Mouse (Mus musculus) liver, embryonic 15.5 days (tissue): ENCODE measurements at regions not wholly inside any gene's neighbourhood (a gene's known extent, or its start where the extent isn't known, plus 50 kb on each side); places are given as distances from the start of the nearest gene placed in this dataset.

ENCODE experiments used
- ATAC-seq: fragments of 200-750 bp; cut with Nextera tagmentation; 2 replicates; pipeline ENCODE4 v1.8.0; 2017; ENCODE audit warnings: moderate number of reproducible peaks, mild to moderate bottlenecking, moderate library complexity; ENCODE audit not compliant: insufficient read depth
- H3K27ac ChIP-seq: fragments of 300-500 bp; sonication (generic); replicated peaks from 2 replicates; pipeline ENCODE4 v1.5.1; 2015; ENCODE audit warnings: mild to moderate bottlenecking, inconsistent platforms
- H3K27me3 ChIP-seq: fragments of 300-500 bp; sonication (generic); 2 replicates; pipeline ENCODE4 v1.6.1; 2015; ENCODE audit warnings: mild to moderate bottlenecking, inconsistent platforms
- H3K36me3 ChIP-seq: fragments of 300-500 bp; sonication (generic); replicated peaks from 2 replicates; pipeline ENCODE4 v1.6.1; 2015; ENCODE audit warnings: moderate library complexity, mild to moderate bottlenecking, inconsistent platforms
- H3K4me1 ChIP-seq: fragments of 300-500 bp; sonication (generic); replicated peaks from 2 replicates; pipeline ENCODE4 v1.6.1; 2015; ENCODE audit warnings: inconsistent platforms
- H3K4me2 ChIP-seq: fragments of 300-500 bp; sonication (generic); 2 replicates; pipeline ENCODE4 v1.6.1; 2015; ENCODE audit warnings: moderate library complexity, mild to moderate bottlenecking, inconsistent platforms
- H3K4me3 ChIP-seq: fragments of 300-500 bp; sonication (generic); replicated peaks from 2 replicates; pipeline ENCODE4 v1.5.1; 2015; ENCODE audit warnings: mild to moderate bottlenecking, inconsistent platforms
- H3K9ac ChIP-seq: fragments of 300-500 bp; sonication (generic); 2 replicates; pipeline ENCODE4 v1.6.1; 2015; ENCODE audit warnings: moderate library complexity, mild to moderate bottlenecking, inconsistent platforms
- H3K9me3 ChIP-seq: fragments of 300-500 bp; sonication (generic); replicated peaks from 2 replicates; pipeline ENCODE4 v1.6.1; 2016; ENCODE audit warnings: inconsistent platforms
- WGBS: fragments of 180-500 bp; shearing (Covaris S2); methylation state at CpG from one replicate; pipeline ENCODE4 v1.1.7; 2015; ENCODE audit warnings: mixed read lengths; ENCODE audit not compliant: insufficient replicate concordance; 5-methylcytosine and 5-hydroxymethylcytosine counted together

DNA sequence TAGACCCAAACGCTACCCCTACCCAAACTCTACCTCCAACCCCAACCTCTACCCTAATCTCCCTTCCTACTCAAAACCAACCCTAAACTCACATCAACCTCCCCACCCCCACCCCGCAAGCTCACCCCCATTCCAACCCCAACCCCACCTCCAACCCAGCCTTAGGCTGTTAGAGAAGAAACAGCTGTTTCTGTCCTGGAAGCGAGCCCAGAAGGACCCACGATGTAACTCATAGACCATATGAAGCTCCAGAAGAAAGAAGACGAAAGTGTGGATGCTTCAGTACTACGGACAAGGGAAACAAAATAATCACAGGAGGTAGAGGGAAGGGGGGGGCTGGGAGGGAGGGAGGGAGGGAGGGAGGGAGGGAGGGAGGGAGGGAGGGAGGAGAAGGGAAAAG lies 58.4 kb downstream of the Sox11 start:
- Histone ChIP-seq H3K4me2 (no peak overlapping the region), H3K27me3 (no peaks in the 10 kb centered on the region), H3K9me3 (no peaks in the 10 kb centered on the region), H3K36me3 (no peaks in the 10 kb centered on the region), H3K9ac (no peak overlapping the region), H3K4me3 (no peak overlapping the region), H3K4me1 (no peaks in the 10 kb centered on the region), H3K27ac (no peak overlapping the region)
- WGBS = 62% methylated on average over 6 of the region's 6 CpGs
- no peak for ATAC-seq

- Histone ChIP-seq H3K36me3 (no peaks in the 10 kb centered on the region), H3K27ac (no peak overlapping the region)
- ATAC-seq = no peak
These were observed 80.4 kb downstream of the Sox11 start for GRCm38 (mm10) chr12:27261965-27262364.

GRCm38 (mm10) chr12:27254125-27254524 lies 88.2 kb downstream of the Sox11 start:
- Histone ChIP-seq H3K9ac (no peak overlapping the region), H3K27ac (no peak overlapping the region), H3K9me3 (no peaks in the 10 kb centered on the region), H3K4me2 (no peak overlapping the region), H3K36me3 (no peaks in the 10 kb centered on the region), H3K27me3 (no peaks in the 10 kb centered on the region), H3K4me3 (no peak overlapping the region), H3K4me1 (no peaks in the 10 kb centered on the region)
- no peak for ATAC-seq
- WGBS = 57% methylated on average over 3 of the region's 3 CpGs

More at GRCm38 (mm10) chr12:27261965-27262364, 80.4 kb downstream of the Sox11 start:
- Histone ChIP-seq H3K4me1 (no peaks in the 10 kb centered on the region), H3K9ac (no peak overlapping the region), H3K4me3 (no peak overlapping the region), H3K9me3 (no peaks in the 10 kb centered on the region), H3K4me2 (no peak overlapping the region), H3K27me3 (no peaks in the 10 kb centered on the region)

GRCm38 (mm10) chr12:27251521-27251920 lies 90.9 kb downstream of the Sox11 start:
- no peaks in the 10 kb centered on the region for H3K9me3 ChIP-seq
- no peak overlapping the region for H3K4me2 ChIP-seq
- no peak overlapping the region for H3K27ac ChIP-seq
- H3K27me3 ChIP-seq = no peaks in the 10 kb centered on the region
- ATAC-seq = no peak
- no peak overlapping the region for H3K9ac ChIP-seq
- no peaks in the 10 kb centered on the region for H3K36me3 ChIP-seq
- WGBS = 60% methylated on average over 5 of the region's 5 CpGs
- no peak overlapping the region for H3K4me3 ChIP-seq
- no peaks in the 10 kb centered on the region for H3K4me1 ChIP-seq

GRCm38 (mm10) chr12:27248545-27248855 lies 93.9 kb downstream of the Sox11 start:
- no peaks in the 10 kb centered on the region for H3K4me1 ChIP-seq
- H3K9me3 ChIP-seq = no peaks in the 10 kb centered on the region
- no peak overlapping the region for H3K9ac ChIP-seq
- no peak for ATAC-seq
- no peak overlapping the region for H3K4me2 ChIP-seq
- H3K4me3 ChIP-seq = no peak overlapping the region
- H3K27me3 ChIP-seq = no peaks in the 10 kb centered on the region
- H3K27ac ChIP-seq = no peak overlapping the region
- WGBS = 65% methylated on average over 3 of the region's 3 CpGs
- no peaks in the 10 kb centered on the region for H3K36me3 ChIP-seq

GRCm38 (mm10) chr12:27247756-27248544 lies 94.4 kb downstream of the Sox11 start:
- ATAC-seq = no peak
- WGBS = 66% methylated on average over 10 of the region's 10 CpGs
- Histone ChIP-seq H3K36me3 (no peaks in the 10 kb centered on the region), H3K27me3 (no peaks in the 10 kb centered on the region), H3K9me3 (no peaks in the 10 kb centered on the region), H3K27ac (no peak overlapping the region), H3K4me3 (no peak overlapping the region), H3K4me1 (no peaks in the 10 kb centered on the region), H3K4me2 (no peak overlapping the region), H3K9ac (no peak overlapping the region)

DNA sequence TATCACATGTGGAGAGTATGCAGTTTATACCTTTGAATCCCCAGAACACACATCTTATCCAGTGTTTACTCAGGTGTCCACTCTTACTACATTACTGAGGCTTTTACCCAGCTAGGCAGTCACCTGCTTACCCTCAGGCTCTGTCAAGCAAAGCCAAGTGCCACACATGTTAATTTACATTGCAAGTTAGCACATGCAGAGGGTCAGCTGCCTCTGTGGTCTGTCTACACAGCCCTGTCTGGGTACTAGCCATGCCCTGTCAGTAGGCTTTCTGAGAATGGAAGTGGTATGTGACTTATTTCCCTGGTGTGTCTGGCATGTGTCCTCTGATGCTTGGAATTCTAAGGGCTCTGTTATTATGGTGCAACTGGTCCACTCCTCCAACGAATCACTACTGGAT lies 106.6 kb downstream of the Sox11 start:
- H3K9me3 ChIP-seq = no peaks in the 10 kb centered on the region
- H3K4me1 ChIP-seq = no peaks in the 10 kb centered on the region
- H3K36me3 ChIP-seq = no peaks in the 10 kb centered on the region
- no peak overlapping the region for H3K4me3 ChIP-seq
- H3K9ac ChIP-seq = no peak overlapping the region
- WGBS = 39% methylated on average over 1 of the region's 1 CpGs
- H3K4me2 ChIP-seq = no peak overlapping the region
- H3K27me3 ChIP-seq = no peaks in the 10 kb centered on the region
- no peak overlapping the region for H3K27ac ChIP-seq
- no peak for ATAC-seq

- H3K4me3 ChIP-seq = no peak overlapping the region
- H3K9ac ChIP-seq = no peak overlapping the region
- no peak for ATAC-seq
- 58% methylated on average over 3 of the region's 3 CpGs for WGBS
- H3K4me1 ChIP-seq = no peaks in the 10 kb centered on the region
- no peak overlapping the region for H3K27ac ChIP-seq
- H3K4me2 ChIP-seq = no peak overlapping the region
- no peaks in the 10 kb centered on the region for H3K27me3 ChIP-seq
- no peaks in the 10 kb centered on the region for H3K9me3 ChIP-seq
- H3K36me3 ChIP-seq = no peaks in the 10 kb centered on the region
These were observed 120.8 kb downstream of the Sox11 start for GRCm38 (mm10) chr12:27221541-27221940.

- Histone ChIP-seq H3K4me1 (no peaks in the 10 kb centered on the region), H3K9me3 (no peaks in the 10 kb centered on the region), H3K36me3 (no peaks in the 10 kb centered on the region), H3K27ac (no peak overlapping the region), H3K9ac (no peak overlapping the region), H3K4me3 (no peak overlapping the region), H3K27me3 (no peaks in the 10 kb centered on the region), H3K4me2 (no peak overlapping the region)
- no peak for ATAC-seq
- 21% methylated on average over 7 of the region's 7 CpGs for WGBS
These were observed 141.2 kb downstream of the Sox11 start for GRCm38 (mm10) chr12:27201191-27201590.

GRCm38 (mm10) chr12:27194001-27194400 lies 148.4 kb downstream of the Sox11 start:
- H3K9me3 ChIP-seq = no peaks in the 10 kb centered on the region
- ATAC-seq = no peak
- H3K27ac ChIP-seq = no peak overlapping the region
- H3K4me1 ChIP-seq = no peaks in the 10 kb centered on the region
- no peak overlapping the region for H3K4me3 ChIP-seq
- H3K27me3 ChIP-seq = no peaks in the 10 kb centered on the region
- no peaks in the 10 kb centered on the region for H3K36me3 ChIP-seq
- no peak overlapping the region for H3K4me2 ChIP-seq
- no peak overlapping the region for H3K9ac ChIP-seq

GRCm38 (mm10) chr12:27191916-27192315 lies 150.5 kb downstream of the Sox11 start:
- Histone ChIP-seq H3K9ac (no peak overlapping the region), H3K4me3 (no peak overlapping the region), H3K4me1 (no peaks in the 10 kb centered on the region), H3K9me3 (no peaks in the 10 kb centered on the region), H3K36me3 (no peaks in the 10 kb centered on the region), H3K27me3 (no peaks in the 10 kb centered on the region), H3K4me2 (no peak overlapping the region), H3K27ac (no peak overlapping the region)
- ATAC-seq = no peak
- WGBS = 71% methylated on average over 6 of the region's 6 CpGs

DNA sequence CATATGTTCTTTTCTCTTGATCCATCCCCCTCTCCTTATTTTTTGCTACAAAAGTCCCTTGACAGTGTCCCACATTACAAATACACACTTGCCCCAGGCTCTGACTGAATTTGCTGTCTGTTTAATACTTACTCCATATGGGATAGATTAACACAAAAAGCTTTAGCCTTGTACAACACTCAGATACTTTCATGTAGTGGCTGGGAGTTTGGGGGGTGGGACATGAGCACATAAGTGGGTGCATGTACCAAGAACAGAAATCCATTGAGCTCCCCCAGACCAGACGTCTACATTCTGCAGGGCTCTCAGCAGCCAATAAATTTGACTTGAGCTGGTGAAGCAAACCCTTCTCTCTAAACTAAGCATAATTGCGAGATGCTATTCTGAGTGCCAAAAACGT lies 154.9 kb downstream of the Sox11 start:
- H3K4me1 ChIP-seq = no peaks in the 10 kb centered on the region
- no peaks in the 10 kb centered on the region for H3K36me3 ChIP-seq
- no peak overlapping the region for H3K4me3 ChIP-seq
- H3K4me2 ChIP-seq = no peak overlapping the region
- H3K9ac ChIP-seq = no peak overlapping the region
- ATAC-seq = no peak
- WGBS = 54% methylated on average over 3 of the region's 3 CpGs
- H3K9me3 ChIP-seq = no peaks in the 10 kb centered on the region
- no peak overlapping the region for H3K27ac ChIP-seq
- no peaks in the 10 kb centered on the region for H3K27me3 ChIP-seq
